Mouse (Mus musculus): ENCODE data around the gene Utp4.

The Utp4 gene

DNA sequence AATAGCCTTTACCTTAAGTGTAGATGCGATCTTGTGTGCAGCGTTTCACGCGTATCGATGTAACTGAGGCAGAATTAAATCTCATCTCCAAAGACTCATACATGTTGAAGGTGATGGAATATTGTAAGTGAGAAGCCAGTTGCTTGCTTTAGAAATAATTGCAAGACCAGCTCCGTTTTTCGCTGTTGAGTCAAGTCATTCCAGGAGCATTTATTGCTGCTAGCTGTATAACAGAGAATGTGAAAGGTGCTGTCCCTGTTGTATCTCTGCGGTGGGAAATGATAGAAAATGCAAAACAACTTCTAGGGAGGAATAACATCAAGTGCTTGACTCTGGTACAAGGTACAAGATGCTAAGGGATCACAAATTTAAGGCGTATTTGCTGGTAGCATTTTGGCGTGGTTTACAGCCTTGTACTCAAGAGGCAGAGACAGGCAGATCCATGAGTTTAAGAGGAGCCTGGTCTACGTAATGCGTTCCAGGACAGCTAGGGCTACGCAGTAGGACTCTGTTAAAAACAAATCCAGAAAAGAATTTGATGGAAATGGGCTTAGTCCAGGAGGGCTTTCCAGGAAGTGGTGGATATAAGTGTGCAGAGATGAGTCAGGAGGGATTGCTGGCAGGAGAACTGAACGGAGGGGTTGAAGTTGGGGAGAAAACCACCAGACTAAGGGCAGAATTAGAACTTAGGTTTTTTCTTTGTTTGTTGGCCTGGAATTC lies 43.8 kb downstream of the Utp4 start:
- DNase-seq (ENCODE audit: low spot score) = no peak

DNA sequence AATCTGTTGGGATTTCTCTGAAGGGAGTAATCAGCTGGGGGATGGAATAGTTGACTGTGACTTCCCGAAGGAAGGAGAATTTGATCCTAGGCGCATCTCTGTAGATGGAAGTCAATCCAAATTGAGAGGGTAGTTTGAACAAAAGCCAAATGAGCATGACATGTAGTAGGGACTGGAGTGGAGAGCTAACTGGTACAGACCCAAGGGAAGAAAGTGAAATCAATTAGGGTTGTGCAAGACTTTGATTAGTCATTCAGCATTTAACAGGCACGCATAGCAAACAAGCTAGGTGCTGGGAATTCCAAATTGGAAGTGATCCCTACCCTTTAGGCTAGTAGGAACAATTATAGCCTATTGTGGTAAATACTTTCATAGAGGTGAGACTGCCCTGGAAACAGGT lies 48.4 kb downstream of the Utp4 start:
- DNase-seq (ENCODE audit: low spot score) = no peak

DNA sequence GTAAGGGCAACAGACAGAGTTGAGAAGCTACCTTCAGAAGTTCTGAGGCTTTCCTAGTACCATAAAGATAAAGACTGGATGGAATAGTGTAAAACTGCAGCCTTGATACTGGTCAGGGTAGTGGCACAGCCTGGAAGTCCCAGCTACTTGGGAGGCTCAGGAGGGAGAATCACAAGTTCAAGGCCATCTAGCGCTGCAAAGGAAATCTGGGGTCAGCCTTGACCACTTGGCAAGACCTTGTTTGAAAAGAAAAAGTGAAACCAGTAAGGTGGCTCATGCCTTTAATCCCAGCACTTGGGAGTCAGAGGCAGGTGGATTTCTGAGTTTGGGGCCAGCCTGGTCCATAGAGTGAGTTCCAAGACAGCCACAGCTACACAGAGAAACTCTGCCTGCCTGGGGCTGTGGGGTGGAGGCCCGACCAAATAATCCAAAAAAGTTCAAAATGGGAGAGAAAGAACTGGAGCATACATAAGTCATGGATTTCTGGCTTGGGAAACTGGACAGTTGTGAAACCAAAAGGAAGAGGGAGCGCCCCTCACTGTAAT lies 50.5 kb downstream of the Utp4 start:
- no peak for DNase-seq (ENCODE audit: low spot score)

DNA sequence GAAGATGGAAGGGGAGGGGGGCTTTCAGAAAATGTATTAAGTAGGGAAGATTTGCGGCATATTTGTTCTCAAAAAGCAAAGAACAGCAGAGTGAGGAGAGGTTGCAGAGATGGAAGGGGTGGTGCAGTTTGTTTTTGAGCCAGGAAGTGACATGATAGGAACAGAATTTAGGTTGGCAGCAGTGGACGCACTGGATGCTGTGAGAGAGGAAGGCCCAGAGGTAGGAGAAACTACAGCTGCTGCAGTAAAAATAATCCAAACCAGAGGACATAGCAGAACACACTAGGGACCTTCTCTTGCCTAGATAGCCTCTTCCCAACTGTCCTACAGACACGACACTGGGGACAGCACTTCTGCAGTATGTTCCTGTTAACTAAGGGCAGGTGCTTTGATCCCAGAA lies 51.3 kb downstream of the Utp4 start:
- no peak for DNase-seq (ENCODE audit: low spot score)

DNA sequence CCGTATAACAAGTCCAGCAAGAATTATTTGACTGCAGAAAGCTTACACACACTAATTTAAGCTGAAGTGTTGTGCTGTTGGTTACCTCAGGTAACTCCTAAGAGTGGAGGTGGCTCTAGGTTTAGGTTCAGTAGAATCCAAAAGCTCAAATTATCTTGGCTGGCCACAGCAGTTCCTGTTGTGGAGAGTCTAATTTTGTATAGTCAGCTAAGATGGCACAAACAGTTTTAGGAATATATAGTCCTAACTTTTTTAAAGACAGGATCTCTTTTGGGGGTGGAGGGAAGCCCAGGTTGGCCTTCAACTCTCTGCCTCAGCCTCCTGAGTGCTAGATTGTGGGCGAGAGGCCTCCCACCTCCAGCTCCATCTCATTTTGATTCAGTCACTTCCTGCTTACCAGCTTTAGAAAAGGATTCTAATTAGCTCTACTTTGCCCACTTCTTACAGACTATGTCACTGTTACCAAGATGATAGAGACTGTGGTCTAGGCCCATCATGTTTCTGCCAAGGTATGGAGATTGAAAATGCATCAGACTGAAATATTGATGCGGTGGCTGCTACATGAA lies 55.3 kb downstream of the Utp4 start:
- no peak for DNase-seq (ENCODE audit: low spot score)

DNA sequence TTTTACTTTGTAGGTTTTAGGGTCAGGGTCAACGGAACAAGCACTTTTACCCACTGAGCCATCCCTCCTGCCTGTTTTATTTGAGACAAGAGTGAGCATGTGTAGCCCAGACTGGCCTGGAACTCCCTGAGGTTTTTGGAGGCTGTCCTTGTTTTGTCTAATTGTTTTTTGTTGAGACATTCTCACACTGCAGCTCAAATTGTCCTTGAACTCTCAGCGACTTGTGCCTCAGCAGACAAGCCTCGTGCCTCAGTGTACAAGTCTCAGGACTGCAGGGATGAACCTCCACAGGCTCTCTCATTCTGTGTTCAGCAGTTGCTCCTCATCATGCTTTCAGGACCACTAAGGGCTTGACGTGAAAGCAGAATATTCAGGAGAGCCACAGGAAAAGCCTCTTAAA lies 58.3 kb downstream of the Utp4 start:
- no peak for DNase-seq (ENCODE audit: low spot score)

DNA sequence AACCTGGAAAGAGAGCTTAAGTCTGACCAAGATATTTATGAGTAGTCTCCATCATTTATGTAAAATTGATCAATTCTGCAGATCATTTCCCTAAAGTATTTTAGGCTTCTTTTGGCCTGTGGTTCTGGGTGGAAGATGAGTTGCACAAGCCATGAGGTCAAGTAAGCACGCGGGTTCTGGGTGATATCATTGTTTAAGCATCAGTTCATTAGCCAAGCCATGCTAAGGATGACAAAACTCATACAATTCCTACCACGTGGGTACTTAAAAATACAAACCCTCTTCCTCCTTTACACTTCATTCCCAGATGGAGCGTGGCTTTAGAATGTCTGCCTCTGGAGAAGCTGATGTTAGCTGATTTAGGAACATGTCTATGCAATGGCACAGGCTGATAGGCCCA lies 60.1 kb downstream of the Utp4 start:
- DNase-seq (ENCODE audit: low spot score) = no peak

DNA sequence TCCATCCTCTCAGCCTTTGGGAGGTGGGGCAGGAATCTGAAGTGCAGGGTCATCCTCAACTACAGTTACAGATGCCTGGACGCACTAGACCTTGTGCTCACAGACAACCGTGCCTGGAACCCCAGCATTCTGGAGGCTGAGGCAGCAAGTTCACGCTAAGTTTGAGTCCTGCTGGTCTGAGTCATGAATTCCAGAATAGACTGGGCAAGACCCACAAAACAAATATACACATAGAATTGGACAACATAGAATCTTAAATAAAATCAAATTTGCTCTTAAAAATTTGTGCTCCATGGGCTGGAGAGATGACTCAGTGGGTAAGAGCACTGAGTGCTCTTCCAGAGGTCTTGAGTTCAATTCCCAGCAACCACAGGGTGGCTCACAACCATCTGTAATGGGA lies 63.6 kb downstream of the Utp4 start:
- DNase-seq (ENCODE audit: low spot score) = no peak

DNA sequence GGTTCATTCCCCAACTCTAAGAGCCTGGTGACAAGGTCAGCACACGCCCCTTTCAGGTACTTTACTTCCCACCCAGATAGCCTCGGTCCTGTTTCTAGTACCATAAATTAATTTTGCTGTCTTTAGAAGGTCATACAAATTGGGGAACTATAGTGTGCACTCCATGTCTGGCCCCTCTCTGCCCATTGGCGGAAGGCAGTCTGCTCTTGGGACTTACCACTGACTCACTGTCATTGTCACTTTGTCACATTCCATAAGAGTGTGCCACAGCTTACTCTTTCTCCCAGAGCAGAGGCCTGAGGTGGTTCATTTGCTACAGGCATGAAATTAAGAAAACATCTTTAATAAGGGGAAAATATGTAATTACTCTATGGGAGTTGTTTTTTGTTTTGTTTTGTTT lies 64.8 kb downstream of the Utp4 start:
- no peak for DNase-seq (ENCODE audit: low spot score)

DNA sequence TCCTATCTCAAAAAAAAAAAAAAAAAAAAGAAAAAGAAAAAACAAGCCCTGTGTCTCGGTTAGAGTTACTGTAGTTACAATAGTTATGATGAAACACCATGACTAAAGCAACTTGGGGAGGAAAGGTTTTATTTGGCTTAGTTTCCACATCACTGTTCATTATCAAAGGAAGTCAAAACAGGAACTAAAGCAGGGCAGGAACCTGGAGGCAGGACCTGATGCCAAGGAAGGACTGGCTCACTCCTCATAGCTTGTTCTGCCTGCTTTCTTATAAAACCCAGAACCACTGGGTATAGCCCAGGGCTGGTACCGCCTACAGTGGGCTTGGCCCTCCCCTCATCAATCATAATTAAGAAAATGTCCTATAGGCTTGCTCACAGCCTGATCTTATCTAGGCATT lies 66.2 kb downstream of the Utp4 start:
- DNase-seq (ENCODE audit: low spot score) = no peak

DNA sequence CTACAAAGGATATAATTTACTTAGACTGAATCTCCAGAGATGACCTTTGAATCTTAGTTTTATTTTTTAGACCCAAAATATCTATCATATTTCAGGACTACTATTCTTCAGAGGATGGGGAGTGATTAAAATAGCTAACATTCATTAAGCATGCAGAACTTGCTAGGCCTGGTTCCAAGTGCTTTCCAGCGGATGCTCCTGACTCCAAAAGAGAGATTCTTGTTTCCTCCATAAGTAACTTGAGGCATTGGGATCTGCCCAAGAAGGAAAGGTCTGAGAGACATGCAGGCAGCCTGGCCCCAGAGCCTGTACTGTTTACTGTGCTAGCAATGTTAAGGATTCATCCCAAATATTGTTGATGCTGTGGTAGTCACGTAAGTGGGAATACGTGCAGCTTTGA lies 68.9 kb downstream of the Utp4 start:
- DNase-seq (ENCODE audit: low spot score) = no peak

DNA sequence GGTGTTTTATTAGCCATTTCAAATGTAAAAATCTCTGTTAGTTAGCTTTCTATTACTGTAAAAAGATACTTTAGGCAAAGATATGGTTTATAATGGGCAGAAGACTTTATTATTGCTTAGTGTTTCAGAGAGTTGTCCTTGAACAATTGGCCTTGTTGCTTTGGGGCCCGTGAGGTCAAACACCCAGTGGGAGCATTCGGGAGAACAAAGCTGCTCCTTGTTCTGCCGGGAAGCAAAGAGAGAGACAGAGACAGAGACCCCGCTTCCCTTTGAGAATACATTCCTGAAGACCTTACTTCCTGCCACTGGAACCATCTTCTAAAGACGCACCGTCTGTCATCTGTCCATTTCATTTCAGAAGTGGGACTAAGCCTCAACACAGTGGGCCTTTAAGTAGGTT lies 69.9 kb downstream of the Utp4 start:
- no peak for DNase-seq (ENCODE audit: low spot score)

DNA sequence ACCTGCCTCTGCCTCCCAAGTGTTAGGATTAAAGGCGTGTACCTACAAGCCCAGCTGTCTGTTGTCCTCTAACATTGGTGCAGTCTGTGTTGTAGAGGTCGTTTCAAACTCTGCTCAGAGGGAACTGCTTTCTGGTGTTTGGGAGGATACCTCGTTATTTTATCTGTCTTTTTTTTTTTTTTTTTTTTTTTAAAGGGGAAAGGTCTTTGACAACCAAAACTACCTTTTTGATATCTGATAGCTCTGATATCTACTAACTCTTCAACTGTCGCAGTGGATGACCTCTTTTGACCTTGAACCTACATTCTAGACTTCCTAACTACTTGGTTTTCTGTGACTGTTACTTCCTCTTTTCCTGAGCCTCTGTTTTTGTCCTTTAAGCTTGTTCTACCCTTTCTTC lies 71.1 kb downstream of the Utp4 start:
- DNase-seq (ENCODE audit: low spot score) = no peak

DNA sequence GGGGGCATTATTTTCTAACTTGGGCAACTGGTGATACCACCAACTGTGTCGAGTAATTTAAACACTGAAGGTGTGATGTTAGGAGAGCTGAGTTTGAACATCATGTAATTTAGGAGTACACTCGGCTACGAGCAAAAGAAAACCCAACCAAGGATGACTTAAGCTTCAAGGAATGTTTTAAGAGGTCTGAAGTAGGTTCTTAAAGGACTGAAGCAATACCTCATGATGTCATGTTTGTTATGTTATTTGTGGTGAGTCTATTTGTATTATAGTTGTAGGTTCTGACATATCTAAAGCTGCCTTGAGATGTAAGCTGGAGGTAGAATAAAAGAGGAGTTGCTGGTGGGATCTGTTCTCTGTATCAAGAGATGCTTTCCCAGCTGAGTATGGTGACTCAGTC lies 76.5 kb downstream of the Utp4 start:
- DNase-seq (ENCODE audit: low spot score) = no peak

DNA sequence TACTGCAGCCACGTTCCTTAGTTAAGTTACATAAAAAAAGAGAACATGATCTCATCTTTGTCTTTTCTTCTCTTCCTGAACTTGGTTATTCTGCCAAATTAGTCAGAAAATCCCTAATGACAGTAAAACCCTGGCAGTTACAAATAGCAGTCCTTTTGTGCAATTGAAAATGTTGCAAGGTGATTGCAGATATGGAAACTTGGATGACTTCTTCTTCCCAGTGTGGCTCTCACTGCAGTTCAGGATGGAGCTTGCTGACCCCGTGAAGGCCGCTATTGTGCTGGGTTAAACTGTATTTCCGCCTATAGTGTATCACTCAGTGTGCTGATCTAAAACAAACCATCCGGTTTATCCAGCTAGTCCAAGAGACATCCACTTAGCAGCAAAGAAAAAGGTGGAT lies 78.5 kb downstream of the Utp4 start:
- no peak for DNase-seq (ENCODE audit: low spot score)

All from T-cell, adult 2 months (primary cell).